Mouse (Mus musculus) liver, embryonic 14.5 days (tissue): ENCODE results near the gene Flvcr1. TPM values are rescaled to one million over a fixed set of nuclear protein-coding genes. Genes with fewer than 3 reads are reported as not detected.

Experiments
- ATAC-seq: fragments of 200-750 bp; cut with Nextera tagmentation; 2 replicates; pipeline ENCODE4 v1.8.0; 2017; ENCODE audit warnings: moderate number of reproducible peaks, mild to moderate bottlenecking, moderate library complexity; ENCODE audit not compliant: insufficient read depth
- DNase-seq, 3 experiments: peaks; one replicate each; pipeline ENCODE4 v3.0.0-alpha.2; 2012 to 2013; ENCODE audit warnings: low read depth in 3 of 3, low spot score in 3 of 3
- H3K27ac ChIP-seq: fragments of 300-500 bp; sonication (generic); 2 replicates; pipeline ENCODE4 v1.5.1; 2014; ENCODE audit warnings: moderate library complexity, mild to moderate bottlenecking, control low read depth, inconsistent platforms
- H3K27me3 ChIP-seq: fragments of 300-500 bp; sonication (generic); 2 replicates; pipeline ENCODE4 v1.6.1; 2014; ENCODE audit warnings: mild to moderate bottlenecking, low read length, moderate library complexity; ENCODE audit not compliant: control insufficient read depth, insufficient read depth
- H3K36me3 ChIP-seq: fragments of 300-500 bp; sonication (generic); replicated peaks from 2 replicates; pipeline ENCODE4 v1.6.1; 2014; ENCODE audit warnings: low read depth; ENCODE audit not compliant: control insufficient read depth, insufficient read depth
- H3K4me1 ChIP-seq, 2 experiments: fragments of 200-500 bp in 1 of 2; fragments of 300-500 bp in 1 of 2; sonication (generic) in 1 of 2; replicated peaks; 2 replicates each; pipeline ENCODE4 v1.6.1; 2012 to 2014; ENCODE audit warnings: antibody characterized with exemption in 1 of 2, inconsistent platforms in 1 of 2, low read length in 1 of 2; ENCODE audit not compliant: control insufficient read depth in 2 of 2, insufficient read depth in 2 of 2
- H3K4me2 ChIP-seq: fragments of 300-500 bp; sonication (generic); 2 replicates; pipeline ENCODE4 v1.6.1; 2014; ENCODE audit warnings: low read depth, mild to moderate bottlenecking, control low read depth, moderate library complexity
- H3K4me3 ChIP-seq, 2 experiments: fragments of 200-500 bp in 1 of 2; fragments of 300-500 bp in 1 of 2; sonication (generic) in 1 of 2; 2 replicates each; pipeline ENCODE4 v1.5.1; 2012 to 2014; ENCODE audit warnings: low read depth in 2 of 2, low read length in 2 of 2, mild to moderate bottlenecking in 2 of 2, control low read depth in 1 of 2, inconsistent platforms in 1 of 2, moderate library complexity in 1 of 2; ENCODE audit not compliant: insufficient read depth in 1 of 2
- H3K9ac ChIP-seq: fragments of 300-500 bp; sonication (generic); replicated peaks from 2 replicates; pipeline ENCODE4 v1.6.1; 2014; ENCODE audit warnings: mild to moderate bottlenecking, control low read depth, moderate library complexity
- H3K9me3 ChIP-seq: fragments of 300-500 bp; sonication (generic); 2 replicates; pipeline ENCODE4 v1.6.1; 2016; ENCODE audit warnings: low read length, mixed read lengths; ENCODE audit not compliant: control insufficient read depth
- CTCF ChIP-seq: IDR thresholded peaks from 2 replicates; pipeline ENCODE4 v1.5.1; 2016; ENCODE audit warnings: antibody characterized with exemption, low read depth, control low read depth
- EP300 ChIP-seq: IDR thresholded peaks from 2 replicates; pipeline ENCODE4 v1.6.1; 2016; ENCODE audit warnings: antibody characterized with exemption, low read depth
- WGBS: fragments of 180-500 bp; shearing (Covaris S2); extraction: QIAGEN DNeasy Blood & Tissue Kit; methylation state at CpG from one replicate; pipeline ENCODE4 v1.1.7; 2014; ENCODE audit not compliant: insufficient replicate concordance; 5-methylcytosine and 5-hydroxymethylcytosine counted together
- polyA plus RNA-seq, 2 experiments: library from polyadenylated mRNA; depleted of rRNA in 1 of 2; stranded (reverse) in 1 of 2; unstranded in 1 of 2; fragments of >200 nt; fragmentation: Nextera tagmentation in 1 of 2; extraction: Ambion mirVana in 1 of 2; gene quantifications; 2 replicates each; pipeline versions ENCODE4 v1.2.1 to v1.2.3; 2012 to 2014

The Flvcr1 gene
- polyA plus RNA-seq, 2 experiments: 4.9 to 6.4 TPM

- Histone ChIP-seq H3K27ac (no peak overlapping the region), H3K9me3 (no peaks in the 10 kb centered on the region), H3K9ac (no peak overlapping the region), H3K4me2 (no peak overlapping the region), H3K27me3 (peaks cover 43% of the 10 kb centered on the region), H3K36me3 (no peaks in the 10 kb centered on the region), H3K4me1 (no peaks in the 10 kb centered on the region), H3K4me3 (no peak overlapping the region)
- WGBS: 41% methylated on average over 11 of the region's 11 CpGs
- TF ChIP-seq EP300 (no peak), CTCF (no peak)
- DNase-seq (no peak), ATAC-seq (no peak)
These were observed 48.9 kb downstream of the Flvcr1 start for GRCm38 (mm10) chr1:190976887-190977573.

- Histone ChIP-seq H3K27ac (no peak overlapping the region), H3K9ac (no peak overlapping the region), H3K4me2 (no peak overlapping the region), H3K27me3 (peaks cover 37% of the 10 kb centered on the region), H3K4me3 (no peak overlapping the region), H3K36me3 (no peaks in the 10 kb centered on the region), H3K9me3 (no peaks in the 10 kb centered on the region), H3K4me1 (no peaks in the 10 kb centered on the region)
- ATAC-seq (no peak), DNase-seq (no peak)
- no peak for TF ChIP-seq EP300
- no peak for TF ChIP-seq CTCF
- 35% methylated on average over 1 of the region's 1 CpGs for WGBS
These were observed 51.1 kb downstream of the Flvcr1 start for GRCm38 (mm10) chr1:190974833-190975232.

- Histone ChIP-seq H3K4me3 (no peak overlapping the region), H3K4me1 (no peaks in the 10 kb centered on the region), H3K9ac (no peak overlapping the region), H3K27ac (no peak overlapping the region), H3K4me2 (no peak overlapping the region), H3K9me3 (no peaks in the 10 kb centered on the region), H3K36me3 (no peaks in the 10 kb centered on the region), H3K27me3 (peaks cover 33% of the 10 kb centered on the region)
- 70% methylated on average over 8 of the region's 8 CpGs for WGBS
- TF ChIP-seq EP300 (no peak), CTCF (no peak)
- no peak for DNase-seq
- no peak for ATAC-seq
These were observed 51.8 kb downstream of the Flvcr1 start for GRCm38 (mm10) chr1:190974191-190974590.

- no peak overlapping the region for H3K27ac ChIP-seq
- no peaks in the 10 kb centered on the region for H3K9me3 ChIP-seq
- no peak for TF ChIP-seq CTCF
- TF ChIP-seq EP300: no peak
- no peak overlapping the region for H3K9ac ChIP-seq
- H3K27me3 ChIP-seq: peaks cover 18% of the 10 kb centered on the region
- H3K4me3 ChIP-seq: no peak overlapping the region
- DNase-seq (no peak), ATAC-seq (no peak)
- no peaks in the 10 kb centered on the region for H3K4me1 ChIP-seq
- WGBS: 48% methylated on average over 7 of the region's 7 CpGs
- H3K4me2 ChIP-seq: no peak overlapping the region
- no peaks in the 10 kb centered on the region for H3K36me3 ChIP-seq
These were observed 53.3 kb downstream of the Flvcr1 start for GRCm38 (mm10) chr1:190972612-190973192.

GRCm38 (mm10) chr1:190971708-190972610 lies 54.0 kb downstream of the Flvcr1 start:
- WGBS: 47% methylated on average over 14 of the region's 14 CpGs
- H3K4me3 ChIP-seq: no peak overlapping the region
- no peaks in the 10 kb centered on the region for H3K36me3 ChIP-seq
- no peak overlapping the region for H3K9ac ChIP-seq
- H3K27ac ChIP-seq: no peak overlapping the region
- ATAC-seq: no peak
- no peak for TF ChIP-seq CTCF
- TF ChIP-seq EP300: no peak
- no peaks in the 10 kb centered on the region for H3K4me1 ChIP-seq
- H3K4me2 ChIP-seq: no peak overlapping the region
- H3K9me3 ChIP-seq: no peaks in the 10 kb centered on the region
- DNase-seq: no peak
- peaks cover 10% of the 10 kb centered on the region for H3K27me3 ChIP-seq
